Mouse (Mus musculus): ENCODE results near the gene Ppp1r12a.

GRCm38 (mm10) chr10:108271201-108271600, 109.2 kb downstream of the Ppp1r12a start:
- TF ChIP-seq ZC3H11A (IDR thresholded peaks at IDR 0.05; ENCODE audit: borderline replicate concordance, low read depth, low read length) = no peak
- no peak for TF ChIP-seq CHD2 (IDR thresholded peaks at IDR 0.05; ENCODE audit: low read depth, low read length)
- no peak for TF ChIP-seq MAFK (IDR thresholded peaks at IDR 0.05; ENCODE audit: insufficient read depth, low read depth, low read length)
